Mouse (Mus musculus): ENCODE results near the gene Pnpla8.

GRCm38 (mm10) chr12:44211555-44211954 is 9.6 kb upstream of the Pnpla8 start:
- TF ChIP-seq POLR2A (IDR thresholded peaks at IDR 0.05; ENCODE audit: borderline replicate concordance, insufficient read depth, low read length) (no peak), CTCF (IDR thresholded peaks at IDR 0.05; ENCODE audit: borderline replicate concordance, insufficient read depth, low read depth, low read length) (no peak)
